Mouse (Mus musculus) forebrain, embryonic 10.5 days (tissue): Measurements from ENCODE around the gene Col4a6. TPM values are rescaled to one million over a fixed set of nuclear protein-coding genes. Genes with fewer than 3 reads are reported as not detected.

Source experiments
- DNase-seq: peaks from one replicate; pipeline ENCODE4 v3.0.0-alpha.2; 2017; ENCODE audit warnings: low spot score; ENCODE audit errors: extremely low spot score
- H3K27ac ChIP-seq: fragments of 300-500 bp; sonication (generic); 2 replicates; pipeline ENCODE4 v1.5.1; 2016; ENCODE audit warnings: mild to moderate bottlenecking
- H3K27me3 ChIP-seq: fragments of 300-500 bp; sonication (generic); 2 replicates; pipeline ENCODE4 v1.6.1; 2016; ENCODE audit warnings: mild to moderate bottlenecking; ENCODE audit not compliant: poor library complexity, severe bottlenecking
- H3K36me3 ChIP-seq: fragments of 300-500 bp; sonication (generic); replicated peaks from 2 replicates; pipeline ENCODE4 v1.6.1; 2016; ENCODE audit warnings: mild to moderate bottlenecking, moderate library complexity
- H3K4me1 ChIP-seq: fragments of 300-500 bp; sonication (generic); 2 replicates; pipeline ENCODE4 v1.6.1; 2016
- H3K4me3 ChIP-seq: fragments of 300-500 bp; sonication (generic); 2 replicates; pipeline ENCODE4 v1.5.1; 2016; ENCODE audit warnings: mild to moderate bottlenecking, moderate library complexity
- H3K9me3 ChIP-seq: fragments of 300-500 bp; sonication (generic); 2 replicates; pipeline ENCODE4 v1.6.1; 2016; ENCODE audit warnings: mild to moderate bottlenecking, moderate library complexity
- WGBS: fragments of 180-500 bp; shearing (Covaris S2); methylation state at CpG from one replicate; pipeline ENCODE4 v1.1.7; 2016; 5-methylcytosine and 5-hydroxymethylcytosine counted together
- polyA plus RNA-seq: library from polyadenylated mRNA; unstranded; fragments of >200 nt; fragmentation: Nextera tagmentation; extraction: Ambion mirVana; gene quantifications from 2 replicates; pipeline ENCODE4 v1.2.1, GENCODE M21; 2016

Col4a6 gene
- polyA plus RNA-seq, 1 experiment from 2014 or later, result 2.4 TPM

- 75% methylated on average over 1 of the region's 1 CpGs for WGBS
- H3K27me3 ChIP-seq, result peaks cover 80% of the 10 kb centered on the region
- H3K4me1 ChIP-seq, result no peaks in the 10 kb centered on the region
Observed at GRCm38 (mm10) chrX:141370276-141370675, 103.6 kb downstream of the Col4a6 start.

GRCm38 (mm10) chrX:141363331-141363730, 110.5 kb downstream of the Col4a6 start:
- H3K36me3 ChIP-seq, result no peaks in the 10 kb centered on the region
- H3K4me1 ChIP-seq, result no peaks in the 10 kb centered on the region
- peaks cover 84% of the 10 kb centered on the region for H3K27me3 ChIP-seq
- H3K27ac ChIP-seq, result no peak overlapping the region
- no peaks in the 10 kb centered on the region for H3K9me3 ChIP-seq
- no peak overlapping the region for H3K4me3 ChIP-seq
- no peak for DNase-seq

More at GRCm38 (mm10) chrX:141370276-141370675, 103.6 kb downstream of the Col4a6 start:
- no peaks in the 10 kb centered on the region for H3K9me3 ChIP-seq
- no peak overlapping the region for H3K4me3 ChIP-seq
- DNase-seq, result no peak
- no peaks in the 10 kb centered on the region for H3K36me3 ChIP-seq
- H3K27ac ChIP-seq, result no peak overlapping the region

GRCm38 (mm10) chrX:141341417-141341816, 132.5 kb downstream of the Col4a6 start:
- no peaks in the 10 kb centered on the region; the same call in 1 of the 2 replicates for H3K9me3 ChIP-seq
- H3K36me3 ChIP-seq, result no peaks in the 10 kb centered on the region
- H3K27me3 ChIP-seq, result peaks cover 42% of the 10 kb centered on the region
- no peak overlapping the region for H3K27ac ChIP-seq
- 76% methylated on average over 2 of the region's 2 CpGs for WGBS
- no peaks in the 10 kb centered on the region for H3K4me1 ChIP-seq
- H3K4me3 ChIP-seq, result no peak overlapping the region
- no peak for DNase-seq

GRCm38 (mm10) chrX:141328044-141328443, 145.8 kb downstream of the Col4a6 start:
- WGBS, result 91% methylated on average over 2 of the region's 2 CpGs
- Histone ChIP-seq H3K9me3 (no peaks in the 10 kb centered on the region), H3K4me1 (no peaks in the 10 kb centered on the region), H3K4me3 (no peak overlapping the region), H3K27me3 (peaks cover 95% of the 10 kb centered on the region), H3K27ac (no peak overlapping the region), H3K36me3 (no peaks in the 10 kb centered on the region)
- no peak for DNase-seq

- Histone ChIP-seq H3K4me3 (no peak overlapping the region), H3K27ac (no peak overlapping the region), H3K36me3 (no peaks in the 10 kb centered on the region), H3K9me3 (no peaks in the 10 kb centered on the region), H3K4me1 (no peaks in the 10 kb centered on the region), H3K27me3 (peaks cover 98% of the 10 kb centered on the region)
- no peak for DNase-seq
- WGBS, result 79% methylated on average over 3 of the region's 3 CpGs
Observed at GRCm38 (mm10) chrX:141324201-141324600, 149.7 kb downstream of the Col4a6 start.

- no peak for DNase-seq
- no peaks in the 10 kb centered on the region for H3K4me1 ChIP-seq
Observed at GRCm38 (mm10) chrX:141316217-141316616, 157.7 kb downstream of the Col4a6 start.

GRCm38 (mm10) chrX:141315795-141316194, 158.1 kb downstream of the Col4a6 start:
- no peaks in the 10 kb centered on the region for H3K36me3 ChIP-seq
- WGBS, result 74% methylated on average over 3 of the region's 3 CpGs
- no peak overlapping the region for H3K27ac ChIP-seq
- H3K4me3 ChIP-seq, result no peak overlapping the region
- no peaks in the 10 kb centered on the region for H3K9me3 ChIP-seq
- no peaks in the 10 kb centered on the region for H3K4me1 ChIP-seq
- H3K27me3 ChIP-seq, result peaks cover 92% of the 10 kb centered on the region
- DNase-seq, result no peak

More at GRCm38 (mm10) chrX:141316217-141316616, 157.7 kb downstream of the Col4a6 start:
- H3K36me3 ChIP-seq, result no peaks in the 10 kb centered on the region
- H3K27me3 ChIP-seq, result peaks cover 92% of the 10 kb centered on the region
- H3K4me3 ChIP-seq, result no peak overlapping the region
- H3K27ac ChIP-seq, result no peak overlapping the region
- H3K9me3 ChIP-seq, result no peaks in the 10 kb centered on the region
- 81% methylated on average over 1 of the region's 1 CpGs for WGBS

- H3K27me3 ChIP-seq, result peaks cover 90% of the 10 kb centered on the region
- no peak overlapping the region for H3K27ac ChIP-seq
- H3K4me1 ChIP-seq, result no peaks in the 10 kb centered on the region
- no peaks in the 10 kb centered on the region for H3K9me3 ChIP-seq
- no peak overlapping the region for H3K4me3 ChIP-seq
- no peak for DNase-seq
- H3K36me3 ChIP-seq, result no peaks in the 10 kb centered on the region
- 88% methylated on average over 3 of the region's 3 CpGs for WGBS
Observed at GRCm38 (mm10) chrX:141292702-141293462, 181.0 kb downstream of the Col4a6 start.

- no peak overlapping the region for H3K27ac ChIP-seq
- no peak overlapping the region for H3K4me3 ChIP-seq
- H3K4me1 ChIP-seq, result no peaks in the 10 kb centered on the region
- H3K9me3 ChIP-seq, result no peaks in the 10 kb centered on the region
- DNase-seq, result no peak
- H3K36me3 ChIP-seq, result no peaks in the 10 kb centered on the region
- 87% methylated on average over 2 of the region's 2 CpGs for WGBS
- peaks cover 92% of the 10 kb centered on the region for H3K27me3 ChIP-seq
Observed at GRCm38 (mm10) chrX:141276397-141276796, 197.5 kb downstream of the Col4a6 start.

GRCm38 (mm10) chrX:141265986-141266385, 207.9 kb downstream of the Col4a6 start:
- no peak overlapping the region for H3K4me3 ChIP-seq
- H3K4me1 ChIP-seq, result peaks cover 10% of the 10 kb centered on the region
- DNase-seq, result no peak
- no peaks in the 10 kb centered on the region for H3K9me3 ChIP-seq
- peaks cover 95% of the 10 kb centered on the region for H3K27me3 ChIP-seq
- WGBS, result 42% methylated on average over 1 of the region's 1 CpGs
- no peak overlapping the region for H3K27ac ChIP-seq
- H3K36me3 ChIP-seq, result no peaks in the 10 kb centered on the region

GRCm38 (mm10) chrX:141249636-141250035, 224.2 kb downstream of the Col4a6 start:
- H3K4me1 ChIP-seq, result no peaks in the 10 kb centered on the region
- DNase-seq, result no peak
- no peaks in the 10 kb centered on the region for H3K9me3 ChIP-seq
- H3K36me3 ChIP-seq, result no peaks in the 10 kb centered on the region
- no peak overlapping the region for H3K27ac ChIP-seq
- peaks cover 42% of the 10 kb centered on the region for H3K27me3 ChIP-seq
- 65% methylated on average over 1 of the region's 1 CpGs for WGBS
- no peak overlapping the region for H3K4me3 ChIP-seq

GRCm38 (mm10) chrX:141236564-141237333, 237.1 kb downstream of the Col4a6 start:
- 77% methylated on average over 2 of the region's 2 CpGs for WGBS
- Histone ChIP-seq H3K4me1 (no peaks in the 10 kb centered on the region), H3K27me3 (peaks cover 95% of the 10 kb centered on the region), H3K9me3 (no peaks in the 10 kb centered on the region), H3K27ac (no peak overlapping the region), H3K36me3 (no peaks in the 10 kb centered on the region), H3K4me3 (no peak overlapping the region)
- DNase-seq, result no peak

- H3K27me3 ChIP-seq, result peaks cover 100% of the 10 kb centered on the region
- 100% methylated on average over 2 of the region's 2 CpGs for WGBS
Observed at GRCm38 (mm10) chrX:141228169-141228568, 245.7 kb downstream of the Col4a6 start.

More at GRCm38 (mm10) chrX:141228169-141228568, 245.7 kb downstream of the Col4a6 start:
- no peak overlapping the region for H3K4me3 ChIP-seq
- no peak overlapping the region for H3K27ac ChIP-seq
- H3K36me3 ChIP-seq, result no peaks in the 10 kb centered on the region
- H3K4me1 ChIP-seq, result no peaks in the 10 kb centered on the region
- DNase-seq, result no peak
- H3K9me3 ChIP-seq, result no peaks in the 10 kb centered on the region
